Mouse (Mus musculus) liver, embryonic 14.5 days (tissue): ENCODE measurements at regions not wholly inside any gene's neighbourhood (a gene's known extent, or its start where the extent isn't known, plus 50 kb on each side); places are given as distances from the start of the nearest gene placed in this dataset.

Experiments used
- ATAC-seq: fragments of 200-750 bp; cut with Nextera tagmentation; 2 replicates; pipeline ENCODE4 v1.8.0; 2017; ENCODE audit warnings: moderate number of reproducible peaks, mild to moderate bottlenecking, moderate library complexity; ENCODE audit not compliant: insufficient read depth
- DNase-seq, 3 experiments: peaks; one replicate each; pipeline ENCODE4 v3.0.0-alpha.2; 2012 to 2013; ENCODE audit warnings: low read depth in 3 of 3, low spot score in 3 of 3
- H3K27ac ChIP-seq: fragments of 300-500 bp; sonication (generic); 2 replicates; pipeline ENCODE4 v1.5.1; 2014; ENCODE audit warnings: moderate library complexity, mild to moderate bottlenecking, control low read depth, inconsistent platforms
- H3K27me3 ChIP-seq: fragments of 300-500 bp; sonication (generic); 2 replicates; pipeline ENCODE4 v1.6.1; 2014; ENCODE audit warnings: mild to moderate bottlenecking, low read length, moderate library complexity; ENCODE audit not compliant: control insufficient read depth, insufficient read depth
- H3K36me3 ChIP-seq: fragments of 300-500 bp; sonication (generic); replicated peaks from 2 replicates; pipeline ENCODE4 v1.6.1; 2014; ENCODE audit warnings: low read depth; ENCODE audit not compliant: control insufficient read depth, insufficient read depth
- H3K4me1 ChIP-seq, 2 experiments: fragments of 200-500 bp in 1 of 2; fragments of 300-500 bp in 1 of 2; sonication (generic) in 1 of 2; replicated peaks; 2 replicates each; pipeline ENCODE4 v1.6.1; 2012 to 2014; ENCODE audit warnings: antibody characterized with exemption in 1 of 2, inconsistent platforms in 1 of 2, low read length in 1 of 2; ENCODE audit not compliant: control insufficient read depth in 2 of 2, insufficient read depth in 2 of 2
- H3K4me2 ChIP-seq: fragments of 300-500 bp; sonication (generic); 2 replicates; pipeline ENCODE4 v1.6.1; 2014; ENCODE audit warnings: low read depth, mild to moderate bottlenecking, control low read depth, moderate library complexity
- H3K4me3 ChIP-seq, 2 experiments: fragments of 200-500 bp in 1 of 2; fragments of 300-500 bp in 1 of 2; sonication (generic) in 1 of 2; 2 replicates each; pipeline ENCODE4 v1.5.1; 2012 to 2014; ENCODE audit warnings: low read depth in 2 of 2, low read length in 2 of 2, mild to moderate bottlenecking in 2 of 2, control low read depth in 1 of 2, inconsistent platforms in 1 of 2, moderate library complexity in 1 of 2; ENCODE audit not compliant: insufficient read depth in 1 of 2
- H3K9ac ChIP-seq: fragments of 300-500 bp; sonication (generic); replicated peaks from 2 replicates; pipeline ENCODE4 v1.6.1; 2014; ENCODE audit warnings: mild to moderate bottlenecking, control low read depth, moderate library complexity
- H3K9me3 ChIP-seq: fragments of 300-500 bp; sonication (generic); 2 replicates; pipeline ENCODE4 v1.6.1; 2016; ENCODE audit warnings: low read length, mixed read lengths; ENCODE audit not compliant: control insufficient read depth
- CTCF ChIP-seq: IDR thresholded peaks from 2 replicates; pipeline ENCODE4 v1.5.1; 2016; ENCODE audit warnings: antibody characterized with exemption, low read depth, control low read depth
- EP300 ChIP-seq: IDR thresholded peaks from 2 replicates; pipeline ENCODE4 v1.6.1; 2016; ENCODE audit warnings: antibody characterized with exemption, low read depth
- WGBS: fragments of 180-500 bp; shearing (Covaris S2); extraction: QIAGEN DNeasy Blood & Tissue Kit; methylation state at CpG from one replicate; pipeline ENCODE4 v1.1.7; 2014; ENCODE audit not compliant: insufficient replicate concordance; 5-methylcytosine and 5-hydroxymethylcytosine counted together

- 66% methylated on average over 8 of the region's 8 CpGs for WGBS
- DNase-seq (no peak), ATAC-seq (no peak)
- Histone ChIP-seq H3K4me2 (no peak overlapping the region), H3K9me3 (no peaks in the 10 kb centered on the region), H3K9ac (no peak overlapping the region), H3K4me3 (no peak overlapping the region), H3K4me1 (peaks cover 0 to 2% of the 10 kb centered on the region in 2 experiments; a peak in 1 of 4 replicates), H3K36me3 (no peaks in the 10 kb centered on the region), H3K27ac (no peak overlapping the region), H3K27me3 (no peaks in the 10 kb centered on the region)
- TF ChIP-seq CTCF (no peak), EP300 (no peak)
Observed at GRCm38 (mm10) chr6:140239356-140239755, 184.5 kb upstream of the Plekha5 start.

DNA sequence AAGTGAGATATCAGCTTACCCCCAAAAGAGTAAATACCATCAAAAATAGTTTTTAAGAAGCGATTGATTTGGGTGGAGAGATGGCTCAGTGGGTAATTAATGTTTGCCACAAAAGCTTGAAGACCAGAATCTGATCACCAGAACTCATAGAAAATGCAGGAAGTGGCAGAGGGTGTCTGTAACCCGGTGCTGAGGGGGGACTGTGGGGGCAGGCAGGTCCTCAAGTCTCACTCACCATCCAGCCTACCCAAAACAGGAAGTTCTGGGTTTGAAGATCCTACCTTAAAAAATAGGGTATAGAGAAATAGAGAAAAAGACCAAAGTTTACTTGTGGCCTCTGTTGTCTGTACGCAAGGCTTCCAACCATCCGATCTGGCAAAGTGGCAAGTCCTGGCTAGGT lies 190.3 kb upstream of the Plcz1 start:
- H3K4me2 ChIP-seq, result no peak overlapping the region
- no peak for DNase-seq
- H3K36me3 ChIP-seq, result no peaks in the 10 kb centered on the region
- H3K4me3 ChIP-seq, result no peak overlapping the region
- ATAC-seq, result no peak
- no peaks in the 10 kb centered on the region for H3K27me3 ChIP-seq
- no peak overlapping the region for H3K9ac ChIP-seq
- H3K4me1 ChIP-seq, result no peaks in the 10 kb centered on the region
- TF ChIP-seq CTCF (no peak), EP300 (no peak)
- WGBS, result 59% methylated on average over 4 of the region's 4 CpGs
- no peaks in the 10 kb centered on the region for H3K9me3 ChIP-seq
- no peak overlapping the region for H3K27ac ChIP-seq

DNA sequence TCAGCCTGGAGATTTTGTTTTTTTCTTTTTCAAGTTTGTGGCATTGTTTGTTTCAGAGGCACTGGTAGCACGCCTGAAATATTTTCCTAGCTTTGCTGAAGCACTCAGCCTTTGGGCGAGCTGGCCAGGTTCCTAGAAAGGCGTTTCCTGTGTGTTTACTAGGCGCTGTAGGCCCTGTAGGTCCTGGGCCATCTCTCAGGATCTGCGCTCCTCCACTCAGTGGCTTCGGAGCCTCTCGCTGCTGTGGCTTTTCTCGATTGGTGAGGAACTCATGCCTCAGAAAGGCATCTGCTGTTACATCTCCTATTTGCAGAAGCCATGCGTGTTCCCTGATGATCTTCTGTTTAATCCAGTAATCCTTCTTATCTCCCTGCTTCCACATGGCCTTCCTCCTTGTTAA lies 188.0 kb upstream of the Plcz1 start:
- Histone ChIP-seq H3K27me3 (no peaks in the 10 kb centered on the region), H3K4me1 (no peaks in the 10 kb centered on the region), H3K4me3 (no peak overlapping the region), H3K9me3 (no peaks in the 10 kb centered on the region), H3K36me3 (no peaks in the 10 kb centered on the region), H3K4me2 (no peak overlapping the region), H3K9ac (no peak overlapping the region), H3K27ac (no peak overlapping the region)
- TF ChIP-seq EP300 (no peak), CTCF (no peak)
- 57% methylated on average over 9 of the region's 9 CpGs for WGBS
- ATAC-seq (no peak), DNase-seq (no peak)

DNA sequence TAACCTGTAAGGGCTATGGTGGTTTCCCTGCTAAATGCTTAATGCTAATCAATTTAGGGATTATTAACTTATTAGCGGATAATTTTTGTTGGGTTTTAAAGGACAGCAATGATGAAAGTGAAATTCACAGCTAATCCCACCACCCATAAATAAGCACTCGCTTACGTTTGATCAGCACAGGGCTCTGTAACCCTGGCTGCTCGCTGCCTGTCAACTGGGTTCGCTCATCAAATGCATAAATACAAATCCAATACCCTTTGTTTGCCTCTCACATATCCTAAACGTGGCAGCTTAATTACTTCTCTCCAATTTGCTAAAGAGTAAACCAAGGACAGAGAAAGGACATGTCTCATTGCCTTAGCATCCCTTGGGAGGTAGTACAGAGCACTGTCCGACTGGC lies 187.5 kb upstream of the Plcz1 start:
- Histone ChIP-seq H3K27me3 (no peaks in the 10 kb centered on the region), H3K9me3 (no peaks in the 10 kb centered on the region), H3K4me2 (no peak overlapping the region), H3K27ac (no peak overlapping the region), H3K36me3 (no peaks in the 10 kb centered on the region), H3K9ac (no peak overlapping the region), H3K4me1 (no peaks in the 10 kb centered on the region), H3K4me3 (no peak overlapping the region)
- 53% methylated on average over 7 of the region's 7 CpGs for WGBS
- no peak for ATAC-seq
- DNase-seq, result no peak
- no peak for TF ChIP-seq CTCF
- TF ChIP-seq EP300, result no peak

GRCm38 (mm10) chr6:140222534-140223324 lies 181.5 kb upstream of the Plcz1 start:
- Histone ChIP-seq H3K27me3 (no peaks in the 10 kb centered on the region), H3K4me2 (no peak overlapping the region), H3K27ac (no peak overlapping the region), H3K36me3 (no peaks in the 10 kb centered on the region), H3K4me1 (no peaks in the 10 kb centered on the region), H3K4me3 (no peak overlapping the region), H3K9me3 (no peaks in the 10 kb centered on the region), H3K9ac (no peak overlapping the region)
- DNase-seq (no peak), ATAC-seq (no peak)
- WGBS, result 51% methylated on average over 1 of the region's 1 CpGs
- TF ChIP-seq CTCF, result no peak
- no peak for TF ChIP-seq EP300
